Mouse (Mus musculus): ENCODE data around the gene Foxr1. TPM values are rescaled to one million over a fixed set of nuclear protein-coding genes. Genes with fewer than 3 reads are reported as not detected.
A peak's percentile ranks its signal among the peaks of the same experiment; 100 is the strongest.

Gene Foxr1
- polyA plus RNA-seq, 1 experiment from 2014 or later = not detected

- DNase-seq (ENCODE audit: low spot score) = peak; percentile 49
- H3K4me2 ChIP-seq (ENCODE audit: low read depth, low read length) = peak overlapping the region; percentile 81
- H3K36me3 ChIP-seq (replicated peaks; ENCODE audit: control insufficient read depth, insufficient read depth, low read depth, low read length) = no peaks in the 10 kb centered on the region
- H3K4me3 ChIP-seq (ENCODE audit: low read depth, low read length) = peak overlapping the region; percentile 21; the same call in 1 of the 2 replicates
- 11% methylated on average over 3 of the region's 3 CpGs for WGBS
- H3K27ac ChIP-seq (replicated peaks; ENCODE audit: low read depth, low read length) = no peak overlapping the region
- H3K9me3 ChIP-seq (replicated peaks; ENCODE audit: control insufficient read depth, low read length) = no peaks in the 10 kb centered on the region
- H3K9ac ChIP-seq (replicated peaks; ENCODE audit: low read length) = no peak overlapping the region; the same call in 1 of the 2 replicates
- H3K4me1 ChIP-seq (ENCODE audit: control insufficient read depth, insufficient read depth, low read length) = peaks cover 50% of the 10 kb centered on the region
- no peak for ATAC-seq (replicated peaks; ENCODE audit: insufficient number of reproducible peaks, low FRiP score, low TSS enrichment, low read depth)
- H3K27me3 ChIP-seq (ENCODE audit: control insufficient read depth, insufficient read depth, low read length) = no peaks in the 10 kb centered on the region
Observed at GRCm38 (mm10) chr9:44486335-44486734, 45.4 kb upstream of the Foxr1 start.

- Histone ChIP-seq H3K9me3 (replicated peaks; ENCODE audit: control insufficient read depth, low read length) (no peaks in the 10 kb centered on the region), H3K4me1 (ENCODE audit: control insufficient read depth, insufficient read depth, low read length) (peaks cover 45% of the 10 kb centered on the region), H3K27me3 (ENCODE audit: control insufficient read depth, insufficient read depth, low read length) (no peaks in the 10 kb centered on the region), H3K27ac (replicated peaks; ENCODE audit: low read depth, low read length) (no peak overlapping the region), H3K4me2 (ENCODE audit: low read depth, low read length) (peak overlapping the region; percentile 81), H3K9ac (replicated peaks; ENCODE audit: low read length) (peak overlapping the region; percentile 46), H3K4me3 (ENCODE audit: low read depth, low read length) (peak overlapping the region; percentile 98), H3K36me3 (replicated peaks; ENCODE audit: control insufficient read depth, insufficient read depth, low read depth, low read length) (no peaks in the 10 kb centered on the region)
- 31% methylated on average over 14 of the region's 14 CpGs for WGBS
- ATAC-seq (replicated peaks; ENCODE audit: insufficient number of reproducible peaks, low FRiP score, low TSS enrichment, low read depth) (no peak), DNase-seq (ENCODE audit: low spot score) (no peak)
Observed at GRCm38 (mm10) chr9:44485516-44486161, 44.7 kb upstream of the Foxr1 start.

GRCm38 (mm10) chr9:44485105-44485515 is 44.2 kb upstream of the Foxr1 start:
- H3K36me3 ChIP-seq (replicated peaks; ENCODE audit: control insufficient read depth, insufficient read depth, low read depth, low read length) = no peaks in the 10 kb centered on the region
- ATAC-seq (replicated peaks; ENCODE audit: insufficient number of reproducible peaks, low FRiP score, low TSS enrichment, low read depth) (no peak), DNase-seq (ENCODE audit: low spot score) (no peak)
- no peaks in the 10 kb centered on the region for H3K9me3 ChIP-seq (replicated peaks; ENCODE audit: control insufficient read depth, low read length)
- H3K4me1 ChIP-seq (ENCODE audit: control insufficient read depth, insufficient read depth, low read length) = peaks cover 42% of the 10 kb centered on the region
- H3K27me3 ChIP-seq (ENCODE audit: control insufficient read depth, insufficient read depth, low read length) = no peaks in the 10 kb centered on the region
- H3K4me3 ChIP-seq (ENCODE audit: low read depth, low read length) = peak overlapping the region; percentile 98
- 27% methylated on average over 6 of the region's 6 CpGs for WGBS
- H3K4me2 ChIP-seq (ENCODE audit: low read depth, low read length) = peak overlapping the region; percentile 81
- peak overlapping the region; percentile 46 for H3K9ac ChIP-seq (replicated peaks; ENCODE audit: low read length)
- H3K27ac ChIP-seq (replicated peaks; ENCODE audit: low read depth, low read length) = no peak overlapping the region

GRCm38 (mm10) chr9:44484311-44485104 is 43.6 kb upstream of the Foxr1 start:
- H3K4me2 ChIP-seq (ENCODE audit: low read depth, low read length) = peak overlapping the region; percentile 81
- H3K4me3 ChIP-seq (ENCODE audit: low read depth, low read length) = peak overlapping the region; percentile 98
- H3K36me3 ChIP-seq (replicated peaks; ENCODE audit: control insufficient read depth, insufficient read depth, low read depth, low read length) = no peaks in the 10 kb centered on the region
- H3K9me3 ChIP-seq (replicated peaks; ENCODE audit: control insufficient read depth, low read length) = no peaks in the 10 kb centered on the region
- H3K27me3 ChIP-seq (ENCODE audit: control insufficient read depth, insufficient read depth, low read length) = no peaks in the 10 kb centered on the region
- H3K9ac ChIP-seq (replicated peaks; ENCODE audit: low read length) = peak overlapping the region; percentile 92
- 27% methylated on average over 7 of the region's 7 CpGs for WGBS
- ATAC-seq (replicated peaks; ENCODE audit: insufficient number of reproducible peaks, low FRiP score, low TSS enrichment, low read depth) (no peak), DNase-seq (ENCODE audit: low spot score) (no peak)
- peaks cover 37% of the 10 kb centered on the region for H3K4me1 ChIP-seq (ENCODE audit: control insufficient read depth, insufficient read depth, low read length)
- no peak overlapping the region for H3K27ac ChIP-seq (replicated peaks; ENCODE audit: low read depth, low read length)

GRCm38 (mm10) chr9:44483510-44484044 is 42.6 kb upstream of the Foxr1 start:
- H3K4me1 ChIP-seq (ENCODE audit: control insufficient read depth, insufficient read depth, low read length) = peaks cover 28% of the 10 kb centered on the region
- peak overlapping the region; percentile 98 for H3K4me3 ChIP-seq (ENCODE audit: low read depth, low read length)
- peak; percentile 83 for DNase-seq (ENCODE audit: low spot score)
- H3K36me3 ChIP-seq (replicated peaks; ENCODE audit: control insufficient read depth, insufficient read depth, low read depth, low read length) = no peaks in the 10 kb centered on the region
- peak overlapping the region; percentile 92 for H3K9ac ChIP-seq (replicated peaks; ENCODE audit: low read length)
- no peak for ATAC-seq (replicated peaks; ENCODE audit: insufficient number of reproducible peaks, low FRiP score, low TSS enrichment, low read depth)
- H3K27me3 ChIP-seq (ENCODE audit: control insufficient read depth, insufficient read depth, low read length) = no peaks in the 10 kb centered on the region
- no peaks in the 10 kb centered on the region for H3K9me3 ChIP-seq (replicated peaks; ENCODE audit: control insufficient read depth, low read length)
- WGBS = 0% methylated on average over 12 of the region's 12 CpGs
- peak overlapping the region; percentile 93 for H3K27ac ChIP-seq (replicated peaks; ENCODE audit: low read depth, low read length)
- peak overlapping the region; percentile 81 for H3K4me2 ChIP-seq (ENCODE audit: low read depth, low read length)

- peak overlapping the region; percentile 93 for H3K27ac ChIP-seq (replicated peaks; ENCODE audit: low read depth, low read length)
- H3K9ac ChIP-seq (replicated peaks; ENCODE audit: low read length) = peak overlapping the region; percentile 92
- H3K4me1 ChIP-seq (ENCODE audit: control insufficient read depth, insufficient read depth, low read length) = peaks cover 25% of the 10 kb centered on the region
- no peaks in the 10 kb centered on the region for H3K9me3 ChIP-seq (replicated peaks; ENCODE audit: control insufficient read depth, low read length)
- peak overlapping the region; percentile 81 for H3K4me2 ChIP-seq (ENCODE audit: low read depth, low read length)
- ATAC-seq (replicated peaks; ENCODE audit: insufficient number of reproducible peaks, low FRiP score, low TSS enrichment, low read depth) (no peak), DNase-seq (ENCODE audit: low spot score) (no peak)
- 0% methylated on average over 32 of the region's 39 CpGs for WGBS
- no peaks in the 10 kb centered on the region for H3K36me3 ChIP-seq (replicated peaks; ENCODE audit: control insufficient read depth, insufficient read depth, low read depth, low read length)
- peak overlapping the region; percentile 98 for H3K4me3 ChIP-seq (ENCODE audit: low read depth, low read length)
- H3K27me3 ChIP-seq (ENCODE audit: control insufficient read depth, insufficient read depth, low read length) = no peaks in the 10 kb centered on the region
Observed at GRCm38 (mm10) chr9:44483041-44483509, 42.1 kb upstream of the Foxr1 start.

- Histone ChIP-seq H3K27ac (replicated peaks; ENCODE audit: low read depth, low read length) (peak within 1 kb of the TSS; percentile 93), H3K27me3 (ENCODE audit: control insufficient read depth, insufficient read depth, low read length) (no peaks in the 10 kb centered on the region), H3K36me3 (replicated peaks; ENCODE audit: control insufficient read depth, insufficient read depth, low read depth, low read length) (no peaks in the 10 kb centered on the region), H3K4me3 (ENCODE audit: low read depth, low read length) (peak within 1 kb of the TSS; percentile 98), H3K4me1 (ENCODE audit: control insufficient read depth, insufficient read depth, low read length) (peaks cover 23% of the 10 kb centered on the region), H3K4me2 (ENCODE audit: low read depth, low read length) (peak within 1 kb of the TSS; percentile 81), H3K9ac (replicated peaks; ENCODE audit: low read length) (peak within 1 kb of the TSS; percentile 92), H3K9me3 (replicated peaks; ENCODE audit: control insufficient read depth, low read length) (no peaks in the 10 kb centered on the region)
- DNase-seq (ENCODE audit: low spot score) (peak; percentile 98), ATAC-seq (replicated peaks; ENCODE audit: insufficient number of reproducible peaks, low FRiP score, low TSS enrichment, low read depth) (peak; percentile 56)
- WGBS = 0% methylated on average over 31 of the region's 31 CpGs
Observed at GRCm38 (mm10) chr9:44482552-44482951, 41.6 kb upstream of the Foxr1 start, which contains the start of gene Bcl9l. Gene Bcl9l, plus strand, starts transcription at chr9:44482825.
